Mouse (Mus musculus) megakaryocyte, embryonic 14.5 days (primary cell): ENCODE data around the gene St5.

ENCODE experiments used
- FLI1 ChIP-seq: IDR thresholded peaks from 2 replicates; pipeline ENCODE4 v1.6.1; 2012; ENCODE audit warnings: low read length, inconsistent platforms, mixed read lengths
- GATA1 ChIP-seq: IDR thresholded peaks from 3 replicates; pipeline ENCODE4 v1.6.1; 2012; ENCODE audit warnings: mixed read lengths, low read length, inconsistent platforms, borderline replicate concordance

DNA sequence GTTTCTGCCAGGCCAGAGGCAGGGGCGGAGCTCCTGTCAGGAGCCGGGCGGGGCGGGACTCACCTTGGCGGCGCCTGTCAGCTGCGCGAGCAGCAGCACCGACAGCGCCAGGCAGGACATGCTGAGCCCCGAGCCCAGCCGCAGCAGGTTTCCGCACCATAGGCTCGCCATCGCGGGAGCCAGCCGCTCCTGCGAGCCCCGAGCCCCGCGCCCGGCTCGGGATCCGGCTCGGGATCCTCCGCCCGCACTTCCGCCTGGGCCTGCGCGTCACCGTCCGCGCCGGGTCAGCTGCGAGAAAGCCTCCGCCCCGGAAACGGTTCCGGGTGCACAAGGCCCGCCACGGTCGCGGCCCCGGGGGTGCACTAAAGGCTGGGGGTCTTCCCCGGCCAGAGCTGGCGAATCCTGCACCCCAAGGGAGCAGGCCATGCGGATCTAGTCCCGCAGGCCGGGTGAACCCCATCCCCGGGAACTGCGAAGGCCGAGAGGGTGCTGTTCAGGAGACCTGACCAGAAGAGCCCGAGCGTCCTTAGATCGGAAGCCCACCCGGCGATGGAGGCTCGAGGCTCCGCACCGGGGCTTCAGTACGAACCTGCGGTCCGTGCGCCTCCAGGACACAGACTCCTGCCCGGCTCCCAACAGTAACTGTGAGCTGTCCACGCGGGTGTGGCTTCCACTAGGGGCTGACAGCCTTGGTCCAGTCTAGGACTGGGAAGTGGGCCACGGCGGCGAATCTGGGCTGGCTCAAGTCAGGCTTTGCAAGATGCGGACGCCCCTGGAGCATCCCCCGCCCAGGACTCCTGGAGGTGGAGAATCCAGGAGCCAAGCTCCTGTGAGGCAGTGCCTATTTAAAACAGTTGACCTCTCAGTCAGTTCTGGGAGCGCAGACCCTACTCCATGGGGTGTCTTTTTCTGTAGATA, 48.9 kb upstream of the St5 start, which contains the start of gene Tmem9b:
- TF ChIP-seq GATA1 (no peak), FLI1 (no peak)
